Mouse (Mus musculus): ENCODE measurements at regions not wholly inside any gene's neighbourhood (a gene's known extent, or its start where the extent isn't known, plus 50 kb on each side); places are given as distances from the start of the nearest gene placed in this dataset.

DNA sequence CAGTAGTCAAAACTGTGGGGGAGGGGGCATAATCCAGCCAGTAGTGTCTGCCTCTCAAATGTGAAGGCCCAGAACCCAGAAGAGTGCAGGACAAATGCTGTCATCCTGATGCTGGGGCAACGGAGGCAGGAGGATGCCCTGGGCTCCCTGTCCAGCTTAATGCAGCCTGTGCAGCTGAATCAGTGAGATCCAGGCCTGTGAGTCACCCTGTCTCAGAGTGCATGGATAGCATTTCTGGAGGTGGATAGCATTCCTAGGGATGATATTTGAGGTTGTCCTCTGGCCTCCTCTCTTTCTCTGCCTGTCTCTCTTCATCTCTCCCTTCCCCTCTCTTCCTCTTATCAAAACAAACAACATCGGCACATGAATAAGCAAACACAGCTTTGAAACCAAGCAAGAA lies 73.8 kb upstream of the Mvb12b start:
- TF ChIP-seq CTCF (IDR thresholded peaks at IDR 0.05; ENCODE audit: control insufficient read depth, insufficient read depth, low read length) (no peak), POLR2A (IDR thresholded peaks at IDR 0.05; ENCODE audit: borderline replicate concordance, control insufficient read depth, low read depth, low read length) (no peak)

Data from bone marrow, adult 2 months (tissue).